Mouse (Mus musculus): ENCODE results near the gene Phykpl. TPM values are rescaled to one million over a fixed set of nuclear protein-coding genes. Genes with fewer than 3 reads are reported as not detected.
A peak's percentile ranks its signal among the peaks of the same experiment; 100 is the strongest.

Gene Phykpl
- polyA plus RNA-seq, 1 experiment from 2014 or later: 14.4 TPM

DNA sequence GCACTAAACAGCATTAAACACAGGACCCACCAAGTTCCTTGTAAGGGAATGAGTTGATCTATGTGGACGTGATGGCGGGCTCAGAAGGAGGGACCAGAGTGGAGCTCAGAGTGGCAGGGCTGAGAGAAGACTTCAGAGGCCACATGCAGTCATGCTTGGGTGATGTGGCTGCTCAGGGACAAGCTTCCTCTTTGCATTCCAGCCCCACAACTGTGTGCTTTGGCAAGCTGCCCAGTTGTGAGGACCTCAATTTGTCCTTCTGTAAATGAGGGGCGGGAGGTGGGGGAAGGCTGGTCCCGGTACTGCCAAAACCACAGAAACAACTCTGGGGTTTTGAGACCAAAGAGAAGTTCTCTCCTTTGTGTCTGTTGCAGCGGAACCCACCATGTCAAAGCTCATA is 33.3 kb upstream of the Phykpl start:
- Histone ChIP-seq H3K27ac (ENCODE audit: low read depth, low read length) (no peak overlapping the region), H3K4me3 (ENCODE audit: low read depth, low read length) (no peak overlapping the region), H3K27me3 (ENCODE audit: control insufficient read depth, insufficient read depth, low read length) (peaks cover 2% of the 10 kb centered on the region; the same call in 1 of the 2 replicates), H3K9ac (ENCODE audit: low read depth, low read length) (no peak overlapping the region), H3K36me3 (ENCODE audit: control insufficient read depth, insufficient read depth, low read length) (no peaks in the 10 kb centered on the region), H3K9me3 (replicated peaks; ENCODE audit: control insufficient read depth, low read length) (no peaks in the 10 kb centered on the region), H3K4me1 (ENCODE audit: control insufficient read depth, insufficient read depth, low read length) (peaks cover 13% of the 10 kb centered on the region), H3K4me2 (no peak overlapping the region)
- WGBS (ENCODE audit: insufficient replicate concordance): 63% methylated on average over 5 of the region's 5 CpGs
- ATAC-seq (replicated peaks; ENCODE audit: insufficient number of reproducible peaks, low FRiP score, low TSS enrichment): peak; percentile 23; the same call in 1 of the 2 replicates

DNA sequence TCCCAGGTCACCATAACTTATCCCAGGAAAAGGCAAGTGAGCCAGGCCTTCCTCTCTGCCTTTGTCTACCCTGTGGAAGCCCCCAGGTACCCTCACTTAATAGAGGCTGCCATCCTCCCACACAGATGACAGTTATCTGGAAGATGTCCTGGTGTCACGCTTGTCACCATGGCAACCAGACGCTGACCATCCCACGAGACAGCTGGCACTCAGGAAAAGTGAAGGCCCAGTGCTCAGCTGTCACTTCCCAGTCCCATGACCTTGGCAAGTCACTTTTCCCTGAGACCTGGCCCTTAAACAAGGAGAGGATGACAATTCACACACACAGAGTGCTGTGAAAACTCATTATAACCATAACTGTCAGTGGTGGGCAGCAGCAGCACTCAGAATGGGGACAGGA is 32.5 kb upstream of the Phykpl start:
- no peaks in the 10 kb centered on the region for H3K36me3 ChIP-seq (ENCODE audit: control insufficient read depth, insufficient read depth, low read length)
- no peaks in the 10 kb centered on the region for H3K9me3 ChIP-seq (replicated peaks; ENCODE audit: control insufficient read depth, low read length)
- no peak overlapping the region for H3K4me2 ChIP-seq
- no peak for ATAC-seq (replicated peaks; ENCODE audit: insufficient number of reproducible peaks, low FRiP score, low TSS enrichment)
- 53% methylated on average over 3 of the region's 3 CpGs for WGBS (ENCODE audit: insufficient replicate concordance)
- H3K9ac ChIP-seq (ENCODE audit: low read depth, low read length): no peak overlapping the region
- peaks cover 13% of the 10 kb centered on the region for H3K4me1 ChIP-seq (ENCODE audit: control insufficient read depth, insufficient read depth, low read length)
- H3K27ac ChIP-seq (ENCODE audit: low read depth, low read length): no peak overlapping the region
- peaks cover 2% of the 10 kb centered on the region; the same call in 1 of the 2 replicates for H3K27me3 ChIP-seq (ENCODE audit: control insufficient read depth, insufficient read depth, low read length)
- H3K4me3 ChIP-seq (ENCODE audit: low read depth, low read length): no peak overlapping the region

DNA sequence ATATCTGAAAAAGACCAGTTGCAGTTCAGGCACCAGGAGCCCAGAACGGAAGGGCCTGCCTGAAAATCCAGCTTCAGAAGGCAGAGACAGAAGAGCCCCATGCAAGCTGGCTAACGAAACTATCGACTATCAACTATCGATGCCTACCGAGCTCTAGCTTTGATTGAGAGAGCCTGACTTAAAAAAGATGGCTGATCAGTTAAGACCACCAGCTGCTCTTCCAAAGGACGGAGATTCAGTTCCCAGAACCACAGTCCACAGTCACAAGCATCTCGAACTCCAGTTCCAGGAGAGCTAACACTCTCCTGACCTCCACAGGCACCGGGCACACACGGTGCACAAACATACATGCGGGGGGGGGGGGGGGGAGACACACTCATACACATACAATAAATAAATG is 30.0 kb upstream of the Phykpl start:
- Histone ChIP-seq H3K4me2 (no peak overlapping the region), H3K36me3 (ENCODE audit: control insufficient read depth, insufficient read depth, low read length) (no peaks in the 10 kb centered on the region), H3K9ac (ENCODE audit: low read depth, low read length) (no peak overlapping the region), H3K4me3 (ENCODE audit: low read depth, low read length) (no peak overlapping the region), H3K27me3 (ENCODE audit: control insufficient read depth, insufficient read depth, low read length) (peaks cover 2% of the 10 kb centered on the region; the same call in 1 of the 2 replicates), H3K4me1 (ENCODE audit: control insufficient read depth, insufficient read depth, low read length) (peaks cover 11% of the 10 kb centered on the region), H3K9me3 (replicated peaks; ENCODE audit: control insufficient read depth, low read length) (no peaks in the 10 kb centered on the region), H3K27ac (ENCODE audit: low read depth, low read length) (no peak overlapping the region)
- ATAC-seq (replicated peaks; ENCODE audit: insufficient number of reproducible peaks, low FRiP score, low TSS enrichment): no peak
- 61% methylated on average over 10 of the region's 10 CpGs for WGBS (ENCODE audit: insufficient replicate concordance)

DNA sequence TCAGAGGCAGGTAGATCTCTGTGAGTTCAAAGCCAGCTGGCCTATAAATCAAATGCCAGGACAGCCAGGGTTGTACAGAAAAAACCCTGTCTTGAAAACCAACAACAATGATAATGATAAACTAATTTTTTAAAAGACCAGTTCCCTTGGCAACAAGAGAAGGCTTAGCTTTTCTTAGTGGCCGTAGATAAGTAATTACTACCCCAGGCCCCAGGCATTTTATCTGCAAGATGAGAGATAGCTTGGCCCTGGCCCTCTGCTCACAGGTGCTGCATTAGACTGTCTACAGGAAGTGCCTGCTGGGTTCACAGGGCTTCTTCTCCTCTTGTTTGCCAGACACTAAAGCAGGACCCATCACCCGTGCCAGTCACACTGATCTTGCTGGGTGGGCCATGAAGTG is 29.5 kb upstream of the Phykpl start:
- no peak overlapping the region for H3K4me3 ChIP-seq (ENCODE audit: low read depth, low read length)
- no peak overlapping the region for H3K4me2 ChIP-seq
- no peak overlapping the region for H3K27ac ChIP-seq (ENCODE audit: low read depth, low read length)
- no peak overlapping the region for H3K9ac ChIP-seq (ENCODE audit: low read depth, low read length)
- no peak for ATAC-seq (replicated peaks; ENCODE audit: insufficient number of reproducible peaks, low FRiP score, low TSS enrichment)
- H3K36me3 ChIP-seq (ENCODE audit: control insufficient read depth, insufficient read depth, low read length): no peaks in the 10 kb centered on the region
- no peaks in the 10 kb centered on the region for H3K9me3 ChIP-seq (replicated peaks; ENCODE audit: control insufficient read depth, low read length)
- WGBS (ENCODE audit: insufficient replicate concordance): 50% methylated on average over 2 of the region's 2 CpGs
- H3K27me3 ChIP-seq (ENCODE audit: control insufficient read depth, insufficient read depth, low read length): peaks cover 2% of the 10 kb centered on the region; the same call in 1 of the 2 replicates
- H3K4me1 ChIP-seq (ENCODE audit: control insufficient read depth, insufficient read depth, low read length): peaks cover 11% of the 10 kb centered on the region

DNA sequence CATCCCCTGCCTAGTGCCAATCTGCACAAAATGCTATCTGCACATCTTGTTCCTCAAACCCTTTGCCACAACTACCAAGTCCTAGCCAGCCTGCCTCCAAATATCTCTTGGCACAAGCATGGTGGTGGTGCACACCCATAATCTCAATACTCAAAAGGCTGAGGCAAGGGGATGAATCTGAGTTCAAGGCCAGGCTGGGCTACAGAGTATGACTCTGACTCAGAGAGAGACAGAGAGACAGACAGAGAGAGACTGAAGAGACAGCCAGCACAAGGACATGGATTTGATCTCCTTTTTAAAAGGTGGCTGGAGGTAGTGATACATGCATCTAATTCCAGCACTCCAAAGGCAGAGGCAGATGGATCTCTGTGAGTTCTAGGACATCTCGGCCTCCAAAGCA is 21.3 kb upstream of the Phykpl start:
- no peak overlapping the region for H3K4me2 ChIP-seq
- no peaks in the 10 kb centered on the region for H3K36me3 ChIP-seq (ENCODE audit: control insufficient read depth, insufficient read depth, low read length)
- no peak overlapping the region for H3K9ac ChIP-seq (ENCODE audit: low read depth, low read length)
- 82% methylated on average over 1 of the region's 1 CpGs for WGBS (ENCODE audit: insufficient replicate concordance)
- no peak for ATAC-seq (replicated peaks; ENCODE audit: insufficient number of reproducible peaks, low FRiP score, low TSS enrichment)
- no peaks in the 10 kb centered on the region for H3K9me3 ChIP-seq (replicated peaks; ENCODE audit: control insufficient read depth, low read length)
- H3K27me3 ChIP-seq (ENCODE audit: control insufficient read depth, insufficient read depth, low read length): no peaks in the 10 kb centered on the region
- H3K4me1 ChIP-seq (ENCODE audit: control insufficient read depth, insufficient read depth, low read length): no peaks in the 10 kb centered on the region
- no peak overlapping the region for H3K27ac ChIP-seq (ENCODE audit: low read depth, low read length)
- H3K4me3 ChIP-seq (ENCODE audit: low read depth, low read length): no peak overlapping the region

DNA sequence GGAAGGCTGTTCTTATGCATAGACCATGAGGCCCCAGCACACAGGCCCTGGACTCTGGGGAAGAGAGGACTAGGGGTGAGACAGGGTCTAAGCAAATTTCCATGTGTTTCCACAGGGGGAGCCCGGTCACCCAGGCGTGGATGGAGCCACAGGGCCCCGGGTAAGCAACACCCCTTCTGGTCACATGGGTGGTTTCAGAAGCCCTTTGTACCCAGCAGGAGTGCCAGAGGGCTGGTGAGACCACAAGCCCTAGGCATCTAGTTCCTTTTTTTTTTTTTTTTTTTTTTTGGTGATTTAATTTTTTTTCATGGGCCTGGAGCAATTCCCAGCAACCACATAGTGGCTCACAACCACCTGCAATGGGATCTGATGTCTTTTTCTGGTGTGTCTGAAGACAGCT is 19.5 kb upstream of the Phykpl start:
- Histone ChIP-seq H3K4me1 (ENCODE audit: control insufficient read depth, insufficient read depth, low read length) (no peaks in the 10 kb centered on the region), H3K9ac (ENCODE audit: low read depth, low read length) (no peak overlapping the region), H3K4me2 (no peak overlapping the region), H3K4me3 (ENCODE audit: low read depth, low read length) (no peak overlapping the region), H3K27me3 (ENCODE audit: control insufficient read depth, insufficient read depth, low read length) (no peaks in the 10 kb centered on the region), H3K27ac (ENCODE audit: low read depth, low read length) (no peak overlapping the region), H3K9me3 (replicated peaks; ENCODE audit: control insufficient read depth, low read length) (no peaks in the 10 kb centered on the region), H3K36me3 (ENCODE audit: control insufficient read depth, insufficient read depth, low read length) (no peaks in the 10 kb centered on the region)
- ATAC-seq (replicated peaks; ENCODE audit: insufficient number of reproducible peaks, low FRiP score, low TSS enrichment): no peak
- 46% methylated on average over 3 of the region's 3 CpGs for WGBS (ENCODE audit: insufficient replicate concordance)

GRCm38 (mm10) chr11:51565951-51566350 is 18.6 kb upstream of the Phykpl start:
- H3K9me3 ChIP-seq (replicated peaks; ENCODE audit: control insufficient read depth, low read length): no peaks in the 10 kb centered on the region
- 90% methylated on average over 6 of the region's 6 CpGs for WGBS (ENCODE audit: insufficient replicate concordance)
- H3K4me2 ChIP-seq: no peak overlapping the region
- no peak overlapping the region for H3K9ac ChIP-seq (ENCODE audit: low read depth, low read length)
- no peaks in the 10 kb centered on the region for H3K4me1 ChIP-seq (ENCODE audit: control insufficient read depth, insufficient read depth, low read length)
- no peaks in the 10 kb centered on the region for H3K27me3 ChIP-seq (ENCODE audit: control insufficient read depth, insufficient read depth, low read length)
- H3K36me3 ChIP-seq (ENCODE audit: control insufficient read depth, insufficient read depth, low read length): no peaks in the 10 kb centered on the region
- H3K4me3 ChIP-seq (ENCODE audit: low read depth, low read length): no peak overlapping the region
- no peak for ATAC-seq (replicated peaks; ENCODE audit: insufficient number of reproducible peaks, low FRiP score, low TSS enrichment)
- no peak overlapping the region for H3K27ac ChIP-seq (ENCODE audit: low read depth, low read length)

GRCm38 (mm10) chr11:51568801-51569200 is 15.8 kb upstream of the Phykpl start:
- Histone ChIP-seq H3K27me3 (ENCODE audit: control insufficient read depth, insufficient read depth, low read length) (no peaks in the 10 kb centered on the region), H3K36me3 (ENCODE audit: control insufficient read depth, insufficient read depth, low read length) (no peaks in the 10 kb centered on the region), H3K4me3 (ENCODE audit: low read depth, low read length) (no peak overlapping the region), H3K9ac (ENCODE audit: low read depth, low read length) (no peak overlapping the region), H3K4me2 (no peak overlapping the region), H3K4me1 (ENCODE audit: control insufficient read depth, insufficient read depth, low read length) (no peaks in the 10 kb centered on the region), H3K9me3 (replicated peaks; ENCODE audit: control insufficient read depth, low read length) (no peaks in the 10 kb centered on the region), H3K27ac (ENCODE audit: low read depth, low read length) (no peak overlapping the region)
- WGBS (ENCODE audit: insufficient replicate concordance): 87% methylated on average over 4 of the region's 4 CpGs
- ATAC-seq (replicated peaks; ENCODE audit: insufficient number of reproducible peaks, low FRiP score, low TSS enrichment): no peak

GRCm38 (mm10) chr11:51576454-51576853 is 8.1 kb upstream of the Phykpl start:
- no peaks in the 10 kb centered on the region for H3K27me3 ChIP-seq (ENCODE audit: control insufficient read depth, insufficient read depth, low read length)
- no peaks in the 10 kb centered on the region for H3K4me1 ChIP-seq (ENCODE audit: control insufficient read depth, insufficient read depth, low read length)
- H3K4me3 ChIP-seq (ENCODE audit: low read depth, low read length): no peak overlapping the region
- H3K9me3 ChIP-seq (replicated peaks; ENCODE audit: control insufficient read depth, low read length): no peaks in the 10 kb centered on the region
- no peak overlapping the region for H3K9ac ChIP-seq (ENCODE audit: low read depth, low read length)
- no peak for ATAC-seq (replicated peaks; ENCODE audit: insufficient number of reproducible peaks, low FRiP score, low TSS enrichment)
- 79% methylated on average over 4 of the region's 4 CpGs for WGBS (ENCODE audit: insufficient replicate concordance)
- H3K27ac ChIP-seq (ENCODE audit: low read depth, low read length): no peak overlapping the region
- no peaks in the 10 kb centered on the region for H3K36me3 ChIP-seq (ENCODE audit: control insufficient read depth, insufficient read depth, low read length)
- no peak overlapping the region for H3K4me2 ChIP-seq

Data from heart, embryonic 11.5 days (tissue).